Mouse (Mus musculus) hindbrain, embryonic 11.5 days (tissue): Measurements from ENCODE around the gene Ubxn1. TPM values are rescaled to one million over a fixed set of nuclear protein-coding genes. Genes with fewer than 3 reads are reported as not detected.

Experiments
- ATAC-seq: fragments of 200-750 bp; cut with Nextera tagmentation; 2 replicates; pipeline ENCODE4 v1.8.0; 2017; ENCODE audit warnings: mild to moderate bottlenecking, moderate TSS enrichment, moderate library complexity; ENCODE audit not compliant: low FRiP score
- DNase-seq: peaks from one replicate; pipeline ENCODE4 v3.0.0-alpha.2; 2015; ENCODE audit warnings: low spot score
- H3K27ac ChIP-seq: fragments of 300-500 bp; sonication (generic); 2 replicates; pipeline ENCODE4 v1.5.1; 2014; ENCODE audit warnings: mild to moderate bottlenecking, low read depth, low read length
- H3K27me3 ChIP-seq: fragments of 300-500 bp; sonication (generic); 2 replicates; pipeline ENCODE4 v1.6.1; 2014; ENCODE audit warnings: mild to moderate bottlenecking, low read length, moderate library complexity, mixed read lengths; ENCODE audit not compliant: control insufficient read depth, insufficient read depth
- H3K36me3 ChIP-seq: fragments of 300-500 bp; sonication (generic); 2 replicates; pipeline ENCODE4 v1.6.1; 2014; ENCODE audit warnings: mild to moderate bottlenecking, low read length, moderate library complexity, mixed read lengths; ENCODE audit not compliant: control insufficient read depth, insufficient read depth
- H3K4me1 ChIP-seq: fragments of 300-500 bp; sonication (generic); replicated peaks from 2 replicates; pipeline ENCODE4 v1.6.1; 2014; ENCODE audit warnings: low read length, mixed read lengths; ENCODE audit not compliant: control insufficient read depth, insufficient read depth
- H3K4me2 ChIP-seq: fragments of 300-500 bp; sonication (generic); replicated peaks from 2 replicates; pipeline ENCODE4 v1.6.1; 2014; ENCODE audit warnings: mild to moderate bottlenecking, low read depth, low read length
- H3K4me3 ChIP-seq: fragments of 300-500 bp; sonication (generic); 2 replicates; pipeline ENCODE4 v1.5.1; 2014; ENCODE audit warnings: low read depth, low read length
- H3K9ac ChIP-seq: fragments of 300-500 bp; sonication (generic); 2 replicates; pipeline ENCODE4 v1.6.1; 2014; ENCODE audit warnings: low read depth, low read length
- H3K9me3 ChIP-seq: fragments of 300-500 bp; sonication (generic); 2 replicates; pipeline ENCODE4 v1.6.1; 2016; ENCODE audit warnings: low read length; ENCODE audit not compliant: control insufficient read depth
- WGBS: fragments of 180-500 bp; shearing (Covaris S2); extraction: QIAGEN DNeasy Blood & Tissue Kit; methylation state at CpG from one replicate; pipeline ENCODE4 v1.1.7; 2014; 5-methylcytosine and 5-hydroxymethylcytosine counted together
- polyA plus RNA-seq: library from polyadenylated mRNA; unstranded; fragments of >200 nt; fragmentation: Nextera tagmentation; extraction: Ambion mirVana; gene quantifications from 2 replicates; pipeline ENCODE4 v1.2.1, GENCODE M21; 2014

Ubxn1 gene
- polyA plus RNA-seq, 1 experiment from 2014 or later: 164 TPM

DNA sequence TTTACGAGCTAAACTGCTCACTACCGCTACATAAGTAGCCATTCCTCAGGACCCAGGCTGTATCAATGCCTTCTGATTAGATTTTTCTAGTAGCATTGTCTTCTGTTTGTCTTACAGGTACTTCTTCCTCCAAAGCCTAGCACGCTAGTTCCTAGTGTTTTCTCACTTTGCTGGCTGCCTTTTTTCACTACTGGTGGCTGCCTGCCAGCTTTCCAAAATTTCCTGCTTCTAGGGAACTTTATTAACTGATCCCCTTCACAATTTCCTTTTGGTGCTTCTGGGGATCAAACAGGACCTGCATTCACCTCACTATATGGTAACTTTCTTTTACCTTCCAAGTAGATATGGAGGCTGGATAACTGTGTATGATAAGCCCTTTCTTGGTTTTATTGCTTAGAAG is 27.8 kb downstream of the Ubxn1 start:
- H3K9ac ChIP-seq: peak overlapping the region; percentile 97
- ATAC-seq (no peak), DNase-seq (no peak)
- 75% methylated on average over 3 of the region's 3 CpGs for WGBS
- H3K27me3 ChIP-seq: no peaks in the 10 kb centered on the region
- no peak overlapping the region for H3K27ac ChIP-seq
- peak overlapping the region; percentile 99 for H3K4me3 ChIP-seq
- no peaks in the 10 kb centered on the region for H3K9me3 ChIP-seq
- peak overlapping the region; percentile 70 for H3K4me2 ChIP-seq
- no peaks in the 10 kb centered on the region for H3K36me3 ChIP-seq
- H3K4me1 ChIP-seq: peaks cover 11% of the 10 kb centered on the region

GRCm38 (mm10) chr19:8903412-8903811 is 32.1 kb downstream of the Ubxn1 start:
- no peak for DNase-seq
- ATAC-seq: no peak
- 94% methylated on average over 5 of the region's 5 CpGs for WGBS

GRCm38 (mm10) chr19:8908531-8908930 is 37.2 kb downstream of the Ubxn1 start:
- Histone ChIP-seq H3K27me3 (no peaks in the 10 kb centered on the region), H3K27ac (no peak overlapping the region), H3K4me2 (no peak overlapping the region), H3K36me3 (peaks cover 39% of the 10 kb centered on the region), H3K4me3 (no peak overlapping the region), H3K9ac (no peak overlapping the region), H3K4me1 (no peaks in the 10 kb centered on the region), H3K9me3 (no peaks in the 10 kb centered on the region)
- DNase-seq (no peak), ATAC-seq (no peak)
- 96% methylated on average over 6 of the region's 6 CpGs for WGBS

More at GRCm38 (mm10) chr19:8903412-8903811, 32.1 kb downstream of the Ubxn1 start:
- no peak overlapping the region for H3K9ac ChIP-seq
- peaks cover 11% of the 10 kb centered on the region for H3K36me3 ChIP-seq
- no peak overlapping the region for H3K4me2 ChIP-seq
- H3K4me1 ChIP-seq: peaks cover 4% of the 10 kb centered on the region
- no peak overlapping the region for H3K4me3 ChIP-seq
- H3K27ac ChIP-seq: no peak overlapping the region
- H3K9me3 ChIP-seq: no peaks in the 10 kb centered on the region
- H3K27me3 ChIP-seq: no peaks in the 10 kb centered on the region

GRCm38 (mm10) chr19:8911810-8912209 is 40.5 kb downstream of the Ubxn1 start:
- no peaks in the 10 kb centered on the region for H3K9me3 ChIP-seq
- ATAC-seq (no peak), DNase-seq (no peak)
- no peak overlapping the region for H3K4me3 ChIP-seq
- H3K36me3 ChIP-seq: peaks cover 45% of the 10 kb centered on the region
- H3K4me1 ChIP-seq: no peaks in the 10 kb centered on the region
- 88% methylated on average over 5 of the region's 5 CpGs for WGBS
- no peak overlapping the region for H3K4me2 ChIP-seq
- H3K27me3 ChIP-seq: no peaks in the 10 kb centered on the region
- no peak overlapping the region for H3K9ac ChIP-seq
- H3K27ac ChIP-seq: no peak overlapping the region

DNA sequence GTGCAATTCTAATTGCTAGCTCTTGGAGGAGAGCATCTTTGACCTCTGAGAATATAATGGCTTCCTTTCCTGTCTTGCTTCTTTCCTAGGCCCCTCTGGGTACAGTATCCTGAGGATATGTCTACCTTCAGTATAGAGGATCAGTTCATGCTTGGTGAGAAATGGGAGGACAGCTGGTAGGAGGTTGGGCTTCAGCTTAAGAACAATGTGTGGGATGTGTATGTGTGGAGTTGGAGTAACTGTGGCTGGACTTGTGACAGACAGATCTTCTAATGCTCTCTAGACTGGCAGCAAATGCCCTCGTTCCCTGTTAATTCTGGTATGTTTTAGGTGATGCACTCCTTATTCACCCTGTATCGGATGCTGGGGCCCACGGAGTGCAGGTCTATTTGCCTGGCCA is 42.9 kb downstream of the Ubxn1 start:
- Histone ChIP-seq H3K9ac (no peak overlapping the region), H3K27ac (no peak overlapping the region), H3K4me1 (no peaks in the 10 kb centered on the region), H3K4me2 (no peak overlapping the region), H3K4me3 (no peak overlapping the region), H3K27me3 (no peaks in the 10 kb centered on the region), H3K36me3 (peaks cover 32% of the 10 kb centered on the region), H3K9me3 (no peaks in the 10 kb centered on the region)
- WGBS: 91% methylated on average over 3 of the region's 3 CpGs
- DNase-seq: no peak
- no peak for ATAC-seq

- H3K27me3 ChIP-seq: no peaks in the 10 kb centered on the region
- no peak overlapping the region for H3K27ac ChIP-seq
- peaks cover 9% of the 10 kb centered on the region; the same call in 1 of the 2 replicates for H3K36me3 ChIP-seq
- WGBS: 93% methylated on average over 3 of the region's 3 CpGs
- H3K4me2 ChIP-seq: no peak overlapping the region
- no peak overlapping the region for H3K4me3 ChIP-seq
- DNase-seq: no peak
- no peaks in the 10 kb centered on the region for H3K9me3 ChIP-seq
- no peaks in the 10 kb centered on the region; the same call in 1 of the 2 replicates for H3K4me1 ChIP-seq
- no peak overlapping the region for H3K9ac ChIP-seq
- no peak for ATAC-seq
Measured at GRCm38 (mm10) chr19:8919000-8919399, 47.7 kb downstream of the Ubxn1 start.

- 72% methylated on average over 6 of the region's 6 CpGs for WGBS
- Histone ChIP-seq H3K9ac (peak overlapping the region; percentile 77), H3K27ac (0 out of 2 replicates have a peak overlapping the region, but pooled peaks have one; percentile 80), H3K27me3 (no peaks in the 10 kb centered on the region), H3K36me3 (peaks cover 6% of the 10 kb centered on the region; the same call in 1 of the 2 replicates), H3K4me1 (no peaks in the 10 kb centered on the region; the same call in 1 of the 2 replicates), H3K4me3 (peak overlapping the region; percentile 84; the same call in 1 of the 2 replicates), H3K9me3 (no peaks in the 10 kb centered on the region), H3K4me2 (peak overlapping the region; percentile 74)
- ATAC-seq: no peak
- no peak for DNase-seq
Measured at GRCm38 (mm10) chr19:8919684-8920072, 48.4 kb downstream of the Ubxn1 start.

GRCm38 (mm10) chr19:8920073-8920736 is 48.9 kb downstream of the Ubxn1 start, which contains the start of gene B3gat3:
TSS of gene B3gat3 (plus strand) at chr19:8920374.
- Histone ChIP-seq H3K27ac (peak within 1 kb of the TSS; percentile 80), H3K9me3 (no peaks in the 10 kb centered on the region), H3K27me3 (no peaks in the 10 kb centered on the region), H3K4me3 (peak within 1 kb of the TSS; percentile 84), H3K9ac (peak within 1 kb of the TSS; percentile 77), H3K36me3 (peaks cover 4% of the 10 kb centered on the region; the same call in 1 of the 2 replicates), H3K4me1 (no peaks in the 10 kb centered on the region; the same call in 1 of the 2 replicates), H3K4me2 (peak within 1 kb of the TSS; percentile 74)
- DNase-seq: peak; percentile 95
- WGBS: 3% methylated on average over 41 of the region's 50 CpGs
- ATAC-seq: peak; percentile 98

GRCm38 (mm10) chr19:8920836-8921291 is 49.6 kb downstream of the Ubxn1 start:
- Histone ChIP-seq H3K4me3 (peak overlapping the region; percentile 84), H3K9me3 (no peaks in the 10 kb centered on the region), H3K27ac (peak overlapping the region; percentile 80; the same call in 1 of the 2 replicates), H3K36me3 (peaks cover 4% of the 10 kb centered on the region; the same call in 1 of the 2 replicates), H3K9ac (peak overlapping the region; percentile 77), H3K4me1 (no peaks in the 10 kb centered on the region; the same call in 1 of the 2 replicates), H3K4me2 (peak overlapping the region; percentile 74), H3K27me3 (no peaks in the 10 kb centered on the region)
- DNase-seq (peak; percentile 52), ATAC-seq (peak; percentile 47; the same call in 1 of the 2 replicates)
- WGBS: 2% methylated on average over 6 of the region's 6 CpGs
